Mouse (Mus musculus) megakaryocyte progenitor cell, adult 5-6 weeks (primary cell): Measurements from ENCODE around the gene Stam2. TPM values are rescaled to one million over a fixed set of nuclear protein-coding genes. Genes with fewer than 3 reads are reported as not detected.

Source experiments
- ATAC-seq: replicated peaks from 2 replicates; pipeline ENCODE4 v1.8.0; 2016; ENCODE audit warnings: mild to moderate bottlenecking, moderate TSS enrichment, inconsistent platforms; ENCODE audit not compliant: poor library complexity
- total RNA-seq, 2 experiments: library from RNA; stranded (forward) in 1 of 2; stranded (reverse) in 1 of 2; fragments of 157-497, 149-512 nt in 1 of 2; fragments of 200-1000 nt in 1 of 2; gene quantifications; 2 replicates each; pipeline versions ENCODE4 v1.2.3 to v1.2.4; 2015 to 2017

Stam2 gene
- total RNA-seq, 2 experiments from 2014 or later, result 15.4 to 26.2 TPM

- ATAC-seq, result no peak
These were observed 85.4 kb downstream of the Stam2 start for GRCm38 (mm10) chr2:52656722-52657121.

- no peak for ATAC-seq
These were observed 87.5 kb downstream of the Stam2 start for GRCm38 (mm10) chr2:52654541-52654940.

- ATAC-seq, result no peak
These were observed 90.5 kb downstream of the Stam2 start for GRCm38 (mm10) chr2:52651547-52651946.

- no peak for ATAC-seq
These were observed 94.7 kb downstream of the Stam2 start for GRCm38 (mm10) chr2:52647255-52647998.

- no peak for ATAC-seq
These were observed 98.4 kb downstream of the Stam2 start for GRCm38 (mm10) chr2:52643657-52644056.

Other genes starting within 250 kb of the Stam2 start
- not detected in 2 replicates for gene Cacnb4, start 65.5 kb downstream of the Stam2 start, total RNA-seq (2015)
- gene Cacnb4, start 65.5 kb downstream of the Stam2 start, total RNA-seq (2017), result not detected in 2 replicates
- gene Fmnl2, start 115.6 kb upstream of the Stam2 start, total RNA-seq (2015), result 6.9 and 7.5 TPM in 2 replicates
- gene Fmnl2, start 115.6 kb upstream of the Stam2 start, total RNA-seq (2017), result 3.1 and 3.3 TPM in 2 replicates